Mouse (Mus musculus) limb, embryonic 12.5 days (tissue): ENCODE measurements around the gene Esrrg. TPM values are rescaled to one million over a fixed set of nuclear protein-coding genes. Genes with fewer than 3 reads are reported as not detected.

Experiments
- ATAC-seq: fragments of 200-750 bp; cut with Nextera tagmentation; 2 replicates; pipeline ENCODE4 v1.8.0; 2017; ENCODE audit warnings: low read depth, moderate TSS enrichment; ENCODE audit not compliant: insufficient number of reproducible peaks, insufficient read depth, low FRiP score, low TSS enrichment
- H3K27ac ChIP-seq: fragments of 300-500 bp; sonication (generic); 2 replicates; pipeline ENCODE4 v1.5.1; 2016; ENCODE audit warnings: mild to moderate bottlenecking, moderate library complexity
- H3K27me3 ChIP-seq: fragments of 300-500 bp; sonication (generic); 2 replicates; pipeline ENCODE4 v1.6.1; 2016; ENCODE audit warnings: mild to moderate bottlenecking, moderate library complexity
- H3K36me3 ChIP-seq: fragments of 300-500 bp; sonication (generic); 2 replicates; pipeline ENCODE4 v1.6.1; 2016; ENCODE audit warnings: mild to moderate bottlenecking, moderate library complexity
- H3K4me1 ChIP-seq: fragments of 300-500 bp; sonication (generic); replicated peaks from 2 replicates; pipeline ENCODE4 v1.6.1; 2016
- H3K4me2 ChIP-seq: fragments of 300-500 bp; sonication (generic); 2 replicates; pipeline ENCODE4 v1.6.1; 2016; ENCODE audit warnings: mild to moderate bottlenecking, moderate library complexity
- H3K4me3 ChIP-seq: fragments of 300-500 bp; sonication (generic); replicated peaks from 2 replicates; pipeline ENCODE4 v1.5.1; 2016; ENCODE audit warnings: mild to moderate bottlenecking
- H3K9ac ChIP-seq: fragments of 300-500 bp; sonication (generic); replicated peaks from 2 replicates; pipeline ENCODE4 v1.6.1; 2016; ENCODE audit warnings: mild to moderate bottlenecking, moderate library complexity
- H3K9me3 ChIP-seq: fragments of 300-500 bp; sonication (generic); 2 replicates; pipeline ENCODE4 v1.6.1; 2016; ENCODE audit warnings: mild to moderate bottlenecking, moderate library complexity
- WGBS: fragments of 180-500 bp; shearing (Covaris S2); methylation state at CpG from one replicate; pipeline ENCODE4 v1.1.7; 2016; 5-methylcytosine and 5-hydroxymethylcytosine counted together
- polyA plus RNA-seq: library from polyadenylated mRNA; unstranded; fragments of >200 nt; fragmentation: Nextera tagmentation; extraction: Ambion mirVana; gene quantifications from 2 replicates; pipeline ENCODE4 v1.2.1, GENCODE M21; 2016

Gene Esrrg
- polyA plus RNA-seq, 1 experiment from 2014 or later, result 1.9 TPM

- H3K9ac ChIP-seq, result no peak overlapping the region
- H3K4me3 ChIP-seq, result no peak overlapping the region
- no peak; the same call in 1 of the 2 replicates for ATAC-seq
- H3K4me2 ChIP-seq, result no peak overlapping the region
- 11% methylated on average over 10 of the region's 10 CpGs for WGBS
- no peak overlapping the region for H3K27ac ChIP-seq
- H3K4me1 ChIP-seq, result peaks cover 37% of the 10 kb centered on the region
- H3K36me3 ChIP-seq, result no peaks in the 10 kb centered on the region
- H3K9me3 ChIP-seq, result no peaks in the 10 kb centered on the region
- no peaks in the 10 kb centered on the region for H3K27me3 ChIP-seq
Measured at GRCm38 (mm10) chr1:187674771-187675186, 66.2 kb downstream of the Esrrg start.

- no peaks in the 10 kb centered on the region for H3K36me3 ChIP-seq
- no peak overlapping the region for H3K9ac ChIP-seq
- 35% methylated on average over 10 of the region's 10 CpGs for WGBS
- ATAC-seq, result no peak
- H3K4me3 ChIP-seq, result no peak overlapping the region
- no peak overlapping the region for H3K27ac ChIP-seq
- no peak overlapping the region for H3K4me2 ChIP-seq
- peaks cover 37% of the 10 kb centered on the region for H3K4me1 ChIP-seq
- no peaks in the 10 kb centered on the region for H3K9me3 ChIP-seq
- no peaks in the 10 kb centered on the region for H3K27me3 ChIP-seq
Measured at GRCm38 (mm10) chr1:187676626-187677025, 68.0 kb downstream of the Esrrg start.

- WGBS, result 84% methylated on average over 1 of the region's 1 CpGs
- Histone ChIP-seq H3K27ac (no peak overlapping the region), H3K4me3 (no peak overlapping the region), H3K9me3 (no peaks in the 10 kb centered on the region), H3K36me3 (no peaks in the 10 kb centered on the region), H3K4me2 (no peak overlapping the region), H3K9ac (no peak overlapping the region), H3K4me1 (peaks cover 27% of the 10 kb centered on the region), H3K27me3 (no peaks in the 10 kb centered on the region)
- ATAC-seq, result no peak
Measured at GRCm38 (mm10) chr1:187679246-187679645, 70.7 kb downstream of the Esrrg start.

- Histone ChIP-seq H3K4me1 (0 out of 2 replicates have a peak, but pooled peaks cover 3% of the 10 kb centered on the region), H3K4me3 (no peak overlapping the region), H3K4me2 (no peak overlapping the region), H3K36me3 (no peaks in the 10 kb centered on the region), H3K27ac (no peak overlapping the region), H3K27me3 (no peaks in the 10 kb centered on the region), H3K9ac (no peak overlapping the region), H3K9me3 (no peaks in the 10 kb centered on the region)
- WGBS, result 90% methylated on average over 4 of the region's 4 CpGs
- ATAC-seq, result no peak
Measured at GRCm38 (mm10) chr1:187684519-187684918, 75.9 kb downstream of the Esrrg start.

- Histone ChIP-seq H3K27me3 (no peaks in the 10 kb centered on the region), H3K27ac (no peak overlapping the region), H3K9ac (no peak overlapping the region), H3K9me3 (no peaks in the 10 kb centered on the region), H3K4me2 (no peak overlapping the region), H3K36me3 (no peaks in the 10 kb centered on the region), H3K4me1 (peaks cover 4% of the 10 kb centered on the region; the same call in 1 of the 2 replicates), H3K4me3 (no peak overlapping the region)
- no peak for ATAC-seq
- WGBS, result 84% methylated on average over 11 of the region's 11 CpGs
Measured at GRCm38 (mm10) chr1:187691846-187692525, 83.4 kb downstream of the Esrrg start.

GRCm38 (mm10) chr1:187694865-187695264 is 86.3 kb downstream of the Esrrg start:
- H3K9me3 ChIP-seq, result no peaks in the 10 kb centered on the region
- no peaks in the 10 kb centered on the region for H3K27me3 ChIP-seq
- H3K4me2 ChIP-seq, result no peak overlapping the region
- ATAC-seq, result no peak
- no peaks in the 10 kb centered on the region for H3K36me3 ChIP-seq
- 44% methylated on average over 4 of the region's 4 CpGs for WGBS
- H3K4me1 ChIP-seq, result peaks cover 4% of the 10 kb centered on the region; the same call in 1 of the 2 replicates
- no peak overlapping the region for H3K27ac ChIP-seq
- no peak overlapping the region for H3K4me3 ChIP-seq
- no peak overlapping the region for H3K9ac ChIP-seq

- no peak overlapping the region for H3K9ac ChIP-seq
- no peak for ATAC-seq
- no peak overlapping the region for H3K4me3 ChIP-seq
- WGBS, result 87% methylated on average over 9 of the region's 9 CpGs
- no peaks in the 10 kb centered on the region for H3K9me3 ChIP-seq
- H3K36me3 ChIP-seq, result no peaks in the 10 kb centered on the region
- no peak overlapping the region for H3K4me2 ChIP-seq
- H3K27ac ChIP-seq, result no peak overlapping the region
- H3K27me3 ChIP-seq, result no peaks in the 10 kb centered on the region
- peaks cover 4% of the 10 kb centered on the region; the same call in 1 of the 2 replicates for H3K4me1 ChIP-seq
Measured at GRCm38 (mm10) chr1:187698201-187698600, 89.6 kb downstream of the Esrrg start.

- ATAC-seq, result no peak
- Histone ChIP-seq H3K4me1 (peaks cover 6% of the 10 kb centered on the region), H3K4me2 (no peak overlapping the region), H3K9ac (no peak overlapping the region), H3K4me3 (no peak overlapping the region), H3K36me3 (no peaks in the 10 kb centered on the region), H3K27me3 (no peaks in the 10 kb centered on the region), H3K27ac (no peak overlapping the region), H3K9me3 (no peaks in the 10 kb centered on the region)
- WGBS, result 71% methylated on average over 2 of the region's 2 CpGs
Measured at GRCm38 (mm10) chr1:187700963-187701362, 92.4 kb downstream of the Esrrg start.

- no peak overlapping the region for H3K9ac ChIP-seq
- peaks cover 8% of the 10 kb centered on the region for H3K4me1 ChIP-seq
- no peak for ATAC-seq
- H3K4me3 ChIP-seq, result no peak overlapping the region
- no peaks in the 10 kb centered on the region for H3K9me3 ChIP-seq
- no peak overlapping the region for H3K4me2 ChIP-seq
- H3K36me3 ChIP-seq, result no peaks in the 10 kb centered on the region
- no peak overlapping the region for H3K27ac ChIP-seq
- WGBS, result 79% methylated on average over 4 of the region's 4 CpGs
- H3K27me3 ChIP-seq, result no peaks in the 10 kb centered on the region
Measured at GRCm38 (mm10) chr1:187704921-187705320, 96.3 kb downstream of the Esrrg start.

GRCm38 (mm10) chr1:187705348-187705747 is 96.8 kb downstream of the Esrrg start:
- H3K4me2 ChIP-seq, result no peak overlapping the region
- no peaks in the 10 kb centered on the region for H3K36me3 ChIP-seq
- no peak overlapping the region for H3K9ac ChIP-seq
- no peak for ATAC-seq
- no peak overlapping the region for H3K4me3 ChIP-seq
- no peaks in the 10 kb centered on the region for H3K9me3 ChIP-seq
- peaks cover 8% of the 10 kb centered on the region for H3K4me1 ChIP-seq
- no peak overlapping the region for H3K27ac ChIP-seq
- H3K27me3 ChIP-seq, result no peaks in the 10 kb centered on the region
- 78% methylated on average over 5 of the region's 5 CpGs for WGBS

GRCm38 (mm10) chr1:187706046-187706445 is 97.5 kb downstream of the Esrrg start:
- Histone ChIP-seq H3K27me3 (no peaks in the 10 kb centered on the region), H3K4me3 (no peak overlapping the region), H3K27ac (no peak overlapping the region), H3K9me3 (no peaks in the 10 kb centered on the region), H3K36me3 (no peaks in the 10 kb centered on the region), H3K9ac (no peak overlapping the region), H3K4me1 (peaks cover 8% of the 10 kb centered on the region), H3K4me2 (no peak overlapping the region)
- no peak for ATAC-seq
- WGBS, result 53% methylated on average over 6 of the region's 6 CpGs

GRCm38 (mm10) chr1:187707176-187707575 is 98.6 kb downstream of the Esrrg start:
- Histone ChIP-seq H3K27ac (no peak overlapping the region), H3K4me1 (peaks cover 8% of the 10 kb centered on the region), H3K27me3 (no peaks in the 10 kb centered on the region), H3K9me3 (no peaks in the 10 kb centered on the region), H3K9ac (no peak overlapping the region), H3K4me2 (no peak overlapping the region), H3K36me3 (no peaks in the 10 kb centered on the region), H3K4me3 (no peak overlapping the region)
- ATAC-seq, result no peak
